In genomic region chr16:28928466-28928814, GRCm38 (mm10) we compare ENCODE assay signal across 8 mouse cellular contexts. TPM values are rescaled to one million over a fixed set of nuclear protein-coding genes. Genes with fewer than 3 reads are reported as not detected.
DNase-seq lines count a peak whose midpoint lies in the region; ATAC-seq and TF ChIP-seq lines count a peak whose summit lies in the region.

No protein-coding gene starts in this region.

- no peaks in the 10 kb centered on the region for H3K9me3 ChIP-seq in forebrain, embryonic 11.5 days (ENCODE audit: control insufficient read depth, low read length)
- H3K9me3 ChIP-seq in intestine, postnatal 0 days (ENCODE audit: control insufficient read depth) = no peaks in the 10 kb centered on the region
- H3K9me3 ChIP-seq in liver, embryonic 14.5 days (ENCODE audit: control insufficient read depth, low read length) = no peaks in the 10 kb centered on the region

- TF ChIP-seq CTCF in intestine, postnatal 0 days (IDR thresholded peaks at IDR 0.05; ENCODE audit: low read depth) = peak; percentile 55
- no peak for TF ChIP-seq CTCF in liver, embryonic 14.5 days (IDR thresholded peaks at IDR 0.05; ENCODE audit: low read depth)

- under 1% methylated on average over 10 of the region's 10 CpGs for WGBS in forebrain, embryonic 11.5 days
- WGBS in intestine, postnatal 0 days = under 1% methylated on average over 10 of the region's 10 CpGs
- WGBS in liver, embryonic 14.5 days (ENCODE audit: insufficient replicate concordance) = 1% methylated on average over 10 of the region's 10 CpGs

- peak overlapping the region; percentile 81 for H3K9ac ChIP-seq in forebrain, embryonic 11.5 days (ENCODE audit: low read length)
- H3K9ac ChIP-seq in intestine, postnatal 0 days (ENCODE audit: low read depth, low read length) = peak overlapping the region; percentile 84
- H3K9ac ChIP-seq in liver, embryonic 14.5 days (replicated peaks) = no peak overlapping the region

- no peak for DNase-seq in frontal cortex, postnatal 25 days (ENCODE audit: low spot score in 2 of 2)
- DNase-seq in Muller cell, postnatal 12 days (ENCODE audit: inconsistent ontology term) = peak; percentile 77
- peak; percentile 69 for DNase-seq in forebrain, embryonic 11.5 days (ENCODE audit: low spot score)
- no peak for DNase-seq in liver, embryonic 14.5 days (ENCODE audit: low read depth in 3 of 3, low spot score in 3 of 3)
- peak; percentile 44 for DNase-seq in right cerebral cortex, postnatal 14 days
- no peak for DNase-seq in yolk sac, embryonic 10.5 days (ENCODE audit: low spot score)

- H3K4me1 ChIP-seq in forebrain, embryonic 11.5 days (replicated peaks; ENCODE audit: control insufficient read depth, insufficient read depth, low read length) = peaks cover 13% of the 10 kb centered on the region; the same call in 1 of the 2 replicates
- 0 out of 2 replicates have a peak, but pooled peaks cover 5% of the 10 kb centered on the region for H3K4me1 ChIP-seq in intestine, postnatal 0 days (replicated peaks; ENCODE audit: control insufficient read depth, insufficient read depth, low read length)
- H3K4me1 ChIP-seq in liver, embryonic 14.5 days (replicated peaks; ENCODE audit: control insufficient read depth in 2 of 2, insufficient read depth in 2 of 2, low read length in 1 of 2) = no peaks in the 10 kb centered on the region

- no peaks in the 10 kb centered on the region; the same call in 1 of the 2 replicates for H3K27me3 ChIP-seq in forebrain, embryonic 11.5 days (ENCODE audit: control insufficient read depth, insufficient read depth, low read length)
- no peaks in the 10 kb centered on the region for H3K27me3 ChIP-seq in intestine, postnatal 0 days (replicated peaks; ENCODE audit: control insufficient read depth, insufficient read depth, low read length)
- H3K27me3 ChIP-seq in liver, embryonic 14.5 days (ENCODE audit: control insufficient read depth, insufficient read depth, low read length) = peaks cover 33% of the 10 kb centered on the region

- peak overlapping the region; percentile 89 for H3K4me2 ChIP-seq in forebrain, embryonic 11.5 days (ENCODE audit: low read depth, low read length, severe bottlenecking)
- H3K4me2 ChIP-seq in intestine, postnatal 0 days (replicated peaks; ENCODE audit: low read depth) = peak overlapping the region; percentile 95
- H3K4me2 ChIP-seq in liver, embryonic 14.5 days (ENCODE audit: low read depth) = peak overlapping the region; percentile 46

- peak overlapping the region; percentile 87 for H3K4me3 ChIP-seq in forebrain, embryonic 11.5 days (ENCODE audit: low read depth, low read length)
- peak overlapping the region; percentile 90 for H3K4me3 ChIP-seq in intestine, postnatal 0 days (ENCODE audit: low read depth, low read length)
- H3K4me3 ChIP-seq in liver, embryonic 14.5 days (ENCODE audit: insufficient read depth in 1 of 2, low read depth in 2 of 2, low read length in 2 of 2) = peak overlapping the region; percentile 54 to 77; a peak in 3 of 4 replicates

- peak overlapping the region; percentile 68; the same call in 1 of the 2 replicates for H3K27ac ChIP-seq in forebrain, embryonic 11.5 days (ENCODE audit: low read depth, low read length)
- H3K27ac ChIP-seq in intestine, postnatal 0 days (ENCODE audit: low read depth, low read length) = peak overlapping the region; percentile 96; the same call in 1 of the 2 replicates
- H3K27ac ChIP-seq in liver, embryonic 14.5 days = no peak overlapping the region

- H3K36me3 ChIP-seq in forebrain, embryonic 11.5 days (ENCODE audit: control insufficient read depth, insufficient read depth, low read length) = no peaks in the 10 kb centered on the region
- no peaks in the 10 kb centered on the region for H3K36me3 ChIP-seq in intestine, postnatal 0 days (ENCODE audit: control insufficient read depth, insufficient read depth)
- no peaks in the 10 kb centered on the region for H3K36me3 ChIP-seq in liver, embryonic 14.5 days (replicated peaks; ENCODE audit: control insufficient read depth, insufficient read depth, low read depth)

- peak; percentile 66 for ATAC-seq in frontal cortex, adult (ENCODE audit: low TSS enrichment)
- peak; percentile 34; the same call in 1 of the 2 replicates for ATAC-seq in forebrain, embryonic 11.5 days (replicated peaks; ENCODE audit: low FRiP score)
- ATAC-seq in intestine, postnatal 0 days = no peak
- ATAC-seq in liver, embryonic 14.5 days (ENCODE audit: insufficient read depth) = no peak

- TF ChIP-seq EP300 in liver, embryonic 14.5 days (IDR thresholded peaks at IDR 0.05; ENCODE audit: low read depth) = no peak

RNA-seq across cellular contexts. Expression of gene Mb21d2, which starts 1.0 kb away (rescaled TPM):
- polyA plus RNA-seq in forebrain, embryonic 11.5 days (2014; fragmentation: Nextera tagmentation; extraction: Ambion mirVana) = 6.8 and 7.3 TPM in 2 replicates
- 6.6 and 6.8 TPM in 2 replicates for polyA plus RNA-seq in intestine, postnatal 0 days (2015; fragmentation: Nextera tagmentation; extraction: Ambion mirVana)
- polyA plus RNA-seq in liver, embryonic 14.5 days (2012; rRNA removed) = 0.92 and 1.1 TPM in 2 replicates
- polyA plus RNA-seq in liver, embryonic 14.5 days (2014; fragmentation: Nextera tagmentation; extraction: Ambion mirVana) = 0.94 and 1.1 TPM in 2 replicates

Comparison
In these comparisons a context has a peak if more than half of its experiments do, and no peak if none do; other contexts are left out.
1. ATAC-seq: peak in frontal cortex, adult (single experiment) and forebrain, embryonic 11.5 days (single experiment); none in intestine, postnatal 0 days (single experiment) and liver, embryonic 14.5 days (single experiment).
2. DNase-seq: peak in Muller cell, postnatal 12 days (single experiment), forebrain, embryonic 11.5 days (single experiment) and right cerebral cortex, postnatal 14 days (single experiment); none in frontal cortex, postnatal 25 days (0 of 2), liver, embryonic 14.5 days (0 of 3) and yolk sac, embryonic 10.5 days (single experiment).
3. Peak in every context shown above with its lines, with median percentiles within 50 percentile points of each other: H3K4me2 ChIP-seq and H3K4me3 ChIP-seq.